Mouse (Mus musculus) cortical plate, adult 2 months (tissue): ENCODE results near the gene Hyal1. TPM values are rescaled to one million over a fixed set of nuclear protein-coding genes. Genes with fewer than 3 reads are reported as not detected.
A peak's percentile ranks its signal among the peaks of the same experiment; 100 is the strongest.
"Not testable (repeated sequence)": the region's sequence is repeated elsewhere in the genome, so short reads cannot be mapped to it uniquely, and the experiment has no call there.

Experiments
- H3K27ac ChIP-seq: fragments of 200-500 bp; 2 replicates; pipeline ENCODE4 v1.5.1; 2012; ENCODE audit warnings: low read length, control low read depth, inconsistent platforms; ENCODE audit not compliant: insufficient read depth
- H3K4me1 ChIP-seq: fragments of 200-500 bp; 2 replicates; pipeline ENCODE4 v1.6.1; 2011; ENCODE audit warnings: low read length; ENCODE audit not compliant: control insufficient read depth, insufficient read depth
- H3K4me3 ChIP-seq: fragments of 200-500 bp; 2 replicates; pipeline ENCODE4 v1.5.1; 2011; ENCODE audit warnings: mild to moderate bottlenecking, low read length, control low read depth; ENCODE audit not compliant: insufficient read depth
- CTCF ChIP-seq: fragments of 200-500 bp; IDR thresholded peaks from 2 replicates; pipeline ENCODE4 v1.5.1; 2011; ENCODE audit warnings: mild to moderate bottlenecking, control low read depth, low read length; ENCODE audit not compliant: insufficient read depth; ENCODE audit errors: extremely low read depth
- POLR2A ChIP-seq: fragments of 200-500 bp; IDR thresholded peaks from 2 replicates; pipeline ENCODE4 v1.6.1; 2011; ENCODE audit warnings: mild to moderate bottlenecking, low read length, control low read depth; ENCODE audit not compliant: insufficient read depth; ENCODE audit errors: extremely low read depth
- polyA plus RNA-seq: library from polyadenylated mRNA; depleted of rRNA; stranded (reverse); fragments of >200 nt; gene quantifications from 2 replicates; pipeline ENCODE4 v1.2.3, GENCODE M21; 2012

The Hyal1 gene
- polyA plus RNA-seq, 1 experiment = 5.7 TPM

- H3K4me3 ChIP-seq = peak overlapping the region; percentile 66
- TF ChIP-seq POLR2A (no peak), CTCF (no peak)
- H3K27ac ChIP-seq = no peak overlapping the region
- H3K4me1 ChIP-seq = peaks cover 1% of the 10 kb centered on the region; the same call in 1 of the 2 replicates
Measured at GRCm38 (mm10) chr9:107555701-107556100, 21.0 kb upstream of the Hyal1 start.

DNA sequence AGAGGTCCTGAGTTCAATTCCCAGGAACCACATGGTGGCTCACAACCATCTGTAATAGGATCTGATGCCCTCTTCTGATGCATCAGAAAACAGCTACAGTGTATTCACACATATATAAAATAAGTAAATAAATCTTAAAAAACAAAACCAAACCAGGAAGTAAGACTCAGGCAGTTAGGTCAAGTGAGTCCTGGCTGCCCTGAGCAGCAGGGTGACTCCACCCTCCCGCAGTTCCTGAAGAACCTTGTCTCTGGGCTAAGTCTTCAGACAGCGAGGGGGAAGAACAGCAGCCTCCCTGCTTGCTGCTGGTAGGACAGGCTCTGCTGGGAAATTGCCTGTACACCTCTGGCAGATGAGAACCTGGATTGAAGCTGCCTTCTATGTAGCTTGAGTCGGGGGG, 20.4 kb upstream of the Hyal1 start:
- H3K4me1 ChIP-seq = peaks cover 1% of the 10 kb centered on the region; the same call in 1 of the 2 replicates
- TF ChIP-seq CTCF (no peak), POLR2A (no peak)
- no peak overlapping the region for H3K27ac ChIP-seq
- no peak overlapping the region for H3K4me3 ChIP-seq

DNA sequence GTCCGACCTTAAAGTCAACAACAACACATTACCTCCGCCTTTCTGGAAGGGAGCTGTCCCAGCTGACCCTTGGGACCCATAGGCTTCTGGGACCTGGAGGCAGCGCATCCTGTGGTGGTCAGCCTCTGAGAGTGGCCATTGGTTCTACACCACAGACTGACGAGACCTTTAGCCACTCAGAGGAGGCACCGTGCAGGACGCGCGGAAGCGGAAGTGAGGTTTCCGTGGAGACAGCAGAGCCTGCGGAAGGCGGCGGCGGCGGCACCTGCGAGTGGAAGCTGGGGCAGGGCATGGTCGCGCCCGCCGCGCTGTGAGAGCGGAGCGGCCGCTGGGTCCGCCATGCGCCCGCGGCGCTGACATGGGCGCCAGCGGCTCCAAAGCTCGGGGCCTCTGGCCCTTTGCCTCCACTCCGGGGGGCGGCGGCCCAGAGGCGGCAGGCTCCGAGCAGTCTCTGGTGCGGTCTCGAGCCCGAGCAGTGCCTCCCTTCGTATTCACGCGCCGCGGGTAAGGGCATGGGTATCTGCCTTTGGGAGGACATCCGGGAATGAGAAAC, 13.6 kb upstream of the Hyal1 start, which contains the start of gene Tusc2:
Gene Tusc2 (plus strand): TSS at position 227 of the 553 bp plus-strand sequence.
- H3K4me1 ChIP-seq = peaks cover 4% of the 10 kb centered on the region; the same call in 1 of the 2 replicates
- no peak within 1 kb of the TSS for H3K27ac ChIP-seq
- peak within 1 kb of the TSS; percentile 36 for H3K4me3 ChIP-seq
- TF ChIP-seq POLR2A (peak; percentile 90), CTCF (no peak)

- peaks cover 11% of the 10 kb centered on the region for H3K4me1 ChIP-seq
- H3K27ac ChIP-seq, H3K4me3 ChIP-seq: not testable (repeated sequence)
Measured at GRCm38 (mm10) chr9:107565556-107565955, 11.2 kb upstream of the Hyal1 start.

GRCm38 (mm10) chr9:107566041-107566709, 10.6 kb upstream of the Hyal1 start:
- H3K27ac ChIP-seq = peak overlapping the region; percentile 51
- H3K4me3 ChIP-seq = no peak overlapping the region
- TF ChIP-seq CTCF = peak; percentile 80
- no peak for TF ChIP-seq POLR2A
- peaks cover 11% of the 10 kb centered on the region for H3K4me1 ChIP-seq

DNA sequence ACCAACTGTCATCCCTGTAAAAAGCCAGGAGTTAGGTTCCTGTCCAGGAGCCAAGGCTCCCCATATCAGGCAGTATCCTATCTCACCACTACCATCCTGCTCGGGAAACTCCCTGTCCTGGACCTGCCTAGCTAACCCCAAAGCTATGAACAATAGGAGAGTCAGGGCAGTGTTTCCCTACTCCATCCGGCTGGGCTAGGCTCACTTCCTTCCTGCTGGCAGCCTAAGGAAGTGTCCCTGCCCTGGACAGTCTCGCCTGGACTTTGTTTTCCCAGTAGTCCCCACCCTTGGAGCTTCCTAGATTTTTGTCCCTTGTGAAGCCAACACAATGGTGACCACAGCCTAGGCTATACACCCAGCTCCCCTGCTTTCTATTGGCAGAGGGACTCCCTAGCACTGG, 9.9 kb upstream of the Hyal1 start:
- TF ChIP-seq POLR2A (0 out of 2 replicates have a peak, but pooled peaks have one; percentile 24), CTCF (no peak)
- Histone ChIP-seq H3K27ac (no peak overlapping the region), H3K4me3 (no peak overlapping the region), H3K4me1 (peaks cover 11% of the 10 kb centered on the region)

DNA sequence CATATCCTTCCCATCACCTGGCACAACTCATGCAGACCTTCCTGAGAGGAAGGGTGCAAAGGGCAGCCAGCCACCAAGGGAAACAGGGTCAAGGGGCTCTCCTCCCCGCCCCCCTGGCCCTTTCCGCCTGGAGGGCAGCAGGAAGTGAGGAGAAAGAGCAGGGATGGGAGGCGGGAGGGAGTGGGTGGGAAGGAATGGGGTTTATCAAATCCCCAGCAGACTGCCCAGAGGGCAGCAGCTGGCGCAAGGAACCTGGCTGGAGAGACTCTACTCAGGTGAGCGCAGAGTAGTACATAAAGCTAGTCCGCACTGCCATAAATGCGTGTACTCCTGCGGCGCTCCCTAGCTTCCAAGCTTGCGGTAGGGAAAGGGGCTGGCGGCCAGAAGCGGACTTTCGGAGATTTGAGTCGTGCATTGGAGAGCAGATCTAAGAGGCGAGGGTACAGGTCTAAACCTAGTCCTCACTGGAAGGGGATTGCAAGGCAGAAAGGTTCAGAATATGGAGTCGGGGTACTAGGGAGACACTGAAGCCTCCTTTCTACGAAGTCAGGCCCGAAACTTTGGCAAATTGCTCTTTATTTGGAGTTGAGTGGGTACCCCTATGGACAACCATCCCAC, 8.9 kb upstream of the Hyal1 start, which contains the start of gene Hyal2:
Gene Hyal2 (plus strand): TSS at position 244 of the 618 bp plus-strand sequence.
- peak within 1 kb of the TSS; percentile 81 for H3K27ac ChIP-seq
- no peak for TF ChIP-seq POLR2A
- no peak for TF ChIP-seq CTCF
- H3K4me3 ChIP-seq = peak within 1 kb of the TSS; percentile 89
- peaks cover 11% of the 10 kb centered on the region for H3K4me1 ChIP-seq

GRCm38 (mm10) chr9:107568331-107569261, 8.1 kb upstream of the Hyal1 start:
- H3K4me1 ChIP-seq = peaks cover 11% of the 10 kb centered on the region
- peak overlapping the region; percentile 89 for H3K4me3 ChIP-seq
- H3K27ac ChIP-seq = peak overlapping the region; percentile 81
- TF ChIP-seq CTCF = no peak
- peak; percentile 31; the same call in 1 of the 2 replicates for TF ChIP-seq POLR2A

DNA sequence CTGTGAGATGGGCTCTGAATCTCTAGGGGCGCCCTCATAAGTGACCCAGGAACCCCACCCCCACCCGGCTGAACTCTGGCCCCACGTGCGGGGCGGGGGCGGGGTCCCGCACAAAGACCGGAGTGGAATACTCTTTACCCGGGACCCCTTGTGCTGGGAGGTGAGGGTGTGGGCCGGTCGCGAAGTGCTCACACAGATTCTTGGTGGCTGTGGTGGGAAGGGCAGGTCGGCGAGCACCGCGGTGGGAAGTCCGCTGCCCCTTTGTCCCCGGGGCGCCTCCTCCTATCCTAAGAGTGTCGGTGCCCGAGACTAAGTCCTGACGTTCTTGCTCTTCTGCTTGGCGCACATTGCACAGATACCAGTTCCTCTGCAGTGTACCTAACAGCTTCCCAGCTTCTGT, 7.5 kb upstream of the Hyal1 start:
- H3K4me1 ChIP-seq = peaks cover 7% of the 10 kb centered on the region
- TF ChIP-seq POLR2A (no peak), CTCF (no peak)

More for the DNA sequence above, 7.5 kb upstream of the Hyal1 start:
- Histone ChIP-seq H3K4me3 (peak overlapping the region; percentile 89), H3K27ac (peak overlapping the region; percentile 81; the same call in 1 of the 2 replicates)
